Mouse (Mus musculus) ES-Bruce4 (cell line): ENCODE measurements around the gene Pja2.

ENCODE experiments used
- CTCF ChIP-seq: IDR thresholded peaks from one replicate; pipeline ENCODE4 v1.8.1; 2011; ENCODE audit warnings: low read depth, low read length
- EP300 ChIP-seq: IDR thresholded peaks from 2 replicates; pipeline ENCODE4 v1.6.1; 2011; ENCODE audit warnings: low read depth, low read length; ENCODE audit not compliant: insufficient read depth
- POLR2A ChIP-seq: IDR thresholded peaks from one replicate; pipeline ENCODE4 v1.8.1; 2011; ENCODE audit warnings: low read length; ENCODE audit not compliant: insufficient read depth

DNA sequence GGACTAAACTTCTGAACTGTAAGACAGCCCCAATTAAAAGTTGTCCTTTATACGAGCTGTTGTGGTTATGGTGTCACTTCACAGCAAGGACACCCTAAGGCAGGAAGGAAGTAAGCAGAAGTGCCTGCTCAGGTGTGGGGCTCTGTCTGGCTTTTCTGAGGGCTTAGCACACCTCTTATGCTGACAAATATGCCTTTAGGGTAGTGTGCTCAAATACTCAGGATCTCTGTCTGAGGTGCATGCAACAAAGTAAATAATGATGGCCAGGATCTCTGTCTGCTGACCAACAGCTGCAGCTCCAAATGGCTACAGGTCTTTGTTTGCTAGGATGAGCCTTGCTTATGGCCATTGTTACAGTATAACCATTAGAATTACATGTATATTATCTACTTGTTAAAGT, 71.1 kb downstream of the Pja2 start:
- TF ChIP-seq CTCF: no peak
- TF ChIP-seq POLR2A: no peak
- no peak for TF ChIP-seq EP300
